12 mouse cellular contexts compared by ENCODE assay signal in genomic region chr4:72379011-72379410, GRCm38 (mm10).
DNase-seq lines count a peak whose midpoint lies in the region; ATAC-seq and TF ChIP-seq lines count a peak whose summit lies in the region.
"Had no signal": no experiment of that assay in that cellular context is flagged by ENCODE, and none has a peak within 500 bp of the region (broad histone marks: within the 10 kb centered on the region; RNA-seq: fewer than 3 reads in every experiment).

No protein-coding gene starts in this region.

- DNase-seq in limb, embryonic 10.5 days (ENCODE audit: low spot score) = no peak
- peak; percentile 30 for DNase-seq in kidney, adult 18-20 months
- DNase-seq in kidney, postnatal 0 days (ENCODE audit: low spot score) = peak; percentile 37
- DNase-seq in lung, postnatal 10 days = peak; percentile 12
- DNase-seq in embryo, embryonic 10.5 days (ENCODE audit: low spot score) = no peak
- no peak for DNase-seq in T-cell, adult 2 months (ENCODE audit: low spot score)
- DNase-seq in urinary bladder, postnatal 36 days (ENCODE audit: low spot score in 2 of 2) = no peak
- DNase-seq: cerebellum, postnatal 25 days; thymus, postnatal 36 days had no signal

- H3K4me1 ChIP-seq in limb, embryonic 12.5 days (replicated peaks) = peaks cover 25% of the 10 kb centered on the region
- H3K4me1 ChIP-seq in limb, embryonic 10.5 days = 0 out of 2 replicates have a peak, but pooled peaks cover 2% of the 10 kb centered on the region
- peaks cover 12% of the 10 kb centered on the region; the same call in 1 of the 2 replicates for H3K4me1 ChIP-seq in kidney, postnatal 0 days (replicated peaks; ENCODE audit: insufficient read depth, low read length)
- H3K4me1 ChIP-seq: heart, embryonic 15.5 days had no signal

- TF ChIP-seq CTCF in kidney, postnatal 0 days (IDR thresholded peaks at IDR 0.05; ENCODE audit: low read depth) = no peak

- H3K9ac ChIP-seq in limb, embryonic 12.5 days (replicated peaks) = no peak overlapping the region
- no peak overlapping the region for H3K9ac ChIP-seq in kidney, postnatal 0 days (ENCODE audit: low read depth, low read length)
- H3K9ac ChIP-seq: heart, embryonic 15.5 days; hindbrain, embryonic 15.5 days had no signal

- no peak for ATAC-seq in limb, embryonic 12.5 days (ENCODE audit: insufficient number of reproducible peaks, insufficient read depth, low FRiP score, low TSS enrichment, low read depth)
- ATAC-seq in kidney, postnatal 0 days (replicated peaks; ENCODE audit: low FRiP score, low read depth) = no peak

- peak overlapping the region; percentile 37; the same call in 1 of the 2 replicates for H3K27ac ChIP-seq in limb, embryonic 12.5 days
- no peak overlapping the region for H3K27ac ChIP-seq in limb, embryonic 10.5 days
- peak overlapping the region; percentile 69 for H3K27ac ChIP-seq in kidney, postnatal 0 days
- H3K27ac ChIP-seq: heart, embryonic 15.5 days; hindbrain, embryonic 15.5 days had no signal

- no peaks in the 10 kb centered on the region for H3K9me3 ChIP-seq in limb, embryonic 12.5 days
- no peaks in the 10 kb centered on the region for H3K9me3 ChIP-seq in limb, embryonic 10.5 days (replicated peaks)
- no peaks in the 10 kb centered on the region for H3K9me3 ChIP-seq in kidney, postnatal 0 days (replicated peaks; ENCODE audit: low read length)
- H3K9me3 ChIP-seq: heart, embryonic 15.5 days; hindbrain, embryonic 15.5 days had no signal

- H3K4me3 ChIP-seq in limb, embryonic 12.5 days (replicated peaks) = no peak overlapping the region
- H3K4me3 ChIP-seq in limb, embryonic 10.5 days = no peak overlapping the region
- H3K4me3 ChIP-seq in kidney, postnatal 0 days (replicated peaks; ENCODE audit: low read depth, low read length) = no peak overlapping the region
- H3K4me3 ChIP-seq: heart, embryonic 15.5 days; hindbrain, embryonic 15.5 days had no signal

- H3K36me3 ChIP-seq in limb, embryonic 12.5 days = no peaks in the 10 kb centered on the region
- H3K36me3 ChIP-seq in limb, embryonic 10.5 days = no peaks in the 10 kb centered on the region
- H3K36me3 ChIP-seq in kidney, postnatal 0 days (ENCODE audit: insufficient read depth, low read length) = no peaks in the 10 kb centered on the region
- H3K36me3 ChIP-seq: heart, embryonic 15.5 days; hindbrain, embryonic 15.5 days had no signal

- H3K27me3 ChIP-seq in limb, embryonic 12.5 days = no peaks in the 10 kb centered on the region
- H3K27me3 ChIP-seq in limb, embryonic 10.5 days (ENCODE audit: low read depth, poor library complexity, severe bottlenecking) = no peaks in the 10 kb centered on the region
- H3K27me3 ChIP-seq in kidney, postnatal 0 days (ENCODE audit: insufficient read depth, low read length) = no peaks in the 10 kb centered on the region

- H3K4me2 ChIP-seq in limb, embryonic 12.5 days = no peak overlapping the region
- H3K4me2 ChIP-seq in kidney, postnatal 0 days (ENCODE audit: low read length) = no peak overlapping the region
- H3K4me2 ChIP-seq: heart, embryonic 15.5 days; hindbrain, embryonic 15.5 days had no signal

Comparison
In these comparisons a context has a peak if more than half of its experiments do, and no peak if none do; other contexts are left out.
1. DNase-seq: peak in kidney, adult 18-20 months (single experiment), kidney, postnatal 0 days (single experiment) and lung, postnatal 10 days (single experiment); none in limb, embryonic 10.5 days (single experiment), embryo, embryonic 10.5 days (single experiment), T-cell, adult 2 months (single experiment) and urinary bladder, postnatal 36 days (0 of 2).